Mouse (Mus musculus) heart, adult 2 months (tissue): ENCODE measurements around the gene Cnksr3.

Source experiments
- CTCF ChIP-seq: fragments of 200-600 bp; IDR thresholded peaks from 2 replicates; pipeline ENCODE4 v1.8.1; 2022; ENCODE audit warnings: antibody characterized with exemption, mild to moderate bottlenecking, moderate library complexity
- POLR2A ChIP-seq: fragments of 200-500 bp; IDR thresholded peaks from 2 replicates; pipeline ENCODE4 v1.6.1; 2011; ENCODE audit warnings: mild to moderate bottlenecking, low read depth, low read length, control low read depth; ENCODE audit not compliant: insufficient read depth

DNA sequence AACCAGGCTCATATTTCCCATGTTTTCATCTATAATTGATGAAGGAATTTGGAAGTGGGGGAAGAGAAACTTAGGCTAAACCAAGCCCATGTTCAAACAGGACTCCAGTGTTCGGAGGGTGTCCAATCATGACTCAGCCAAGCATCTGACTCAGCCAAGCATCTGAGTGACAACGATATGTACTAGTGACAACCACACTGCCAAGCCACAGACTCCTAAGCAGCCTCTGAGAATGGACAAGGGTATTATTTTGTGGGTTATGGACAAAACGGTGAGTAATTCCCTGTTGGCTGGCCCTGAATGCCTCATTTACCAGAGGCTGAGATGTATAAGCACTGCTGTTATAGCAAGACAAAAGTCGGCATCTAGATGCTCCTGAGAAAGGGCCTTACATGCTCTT, 98.3 kb downstream of the Cnksr3 start:
- TF ChIP-seq CTCF: no peak
- TF ChIP-seq POLR2A: no peak
